Mouse (Mus musculus): ENCODE data around the gene Ly6c1. TPM values are rescaled to one million over a fixed set of nuclear protein-coding genes. Genes with fewer than 3 reads are reported as not detected.
"Not testable (repeated sequence)": the region's sequence is repeated elsewhere in the genome, so short reads cannot be mapped to it uniquely, and the experiment has no call there.

Ly6c1 gene
- polyA plus RNA-seq (2016; fragmentation: Nextera tagmentation; extraction: Ambion mirVana) = 0.84 and 0.99 TPM in 2 replicates

GRCm38 (mm10) chr15:75048642-75049261 is at the start of gene Ly6c1:
Ly6c1 (minus strand) TSS chr15:75048830.
- WGBS = 77% methylated on average over 1 of the region's 1 CpGs
- H3K9me3 ChIP-seq (replicated peaks); H3K27ac ChIP-seq; H3K36me3 ChIP-seq; H3K27me3 ChIP-seq; H3K4me1 ChIP-seq; H3K4me3 ChIP-seq; ATAC-seq (ENCODE audit: low FRiP score); H3K4me2 ChIP-seq (replicated peaks); H3K9ac ChIP-seq: not testable (repeated sequence)

DNA sequence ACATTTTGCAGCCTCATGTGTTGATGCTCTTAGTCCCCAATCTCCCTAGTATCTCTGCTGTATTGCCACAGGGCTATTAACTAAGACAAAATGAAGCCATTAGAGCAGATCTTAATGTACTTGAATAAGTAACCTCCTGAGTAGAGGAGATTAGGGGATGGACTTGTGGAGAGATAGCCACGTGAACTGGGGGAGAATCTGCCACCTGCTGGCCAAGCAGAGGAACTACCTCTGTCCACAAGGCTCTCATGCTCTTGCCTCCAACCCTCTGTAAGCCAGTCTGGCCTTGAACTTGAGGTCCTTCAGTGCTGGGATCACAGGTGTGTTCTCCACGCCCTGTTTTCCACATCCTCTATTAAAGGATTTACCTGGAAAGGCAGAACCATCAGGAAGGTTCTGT is 39.4 kb upstream of the Ly6c1 start:
- not testable (repeated sequence) for H3K4me2 ChIP-seq (replicated peaks); H3K27me3 ChIP-seq; H3K9ac ChIP-seq; H3K4me1 ChIP-seq; H3K36me3 ChIP-seq; ATAC-seq (ENCODE audit: low FRiP score); H3K27ac ChIP-seq; H3K9me3 ChIP-seq (replicated peaks); H3K4me3 ChIP-seq
- WGBS = 12% methylated on average over 2 of the region's 2 CpGs

GRCm38 (mm10) chr15:75069965-75070364 is 21.3 kb upstream of the Ly6c1 start:
- no peaks in the 10 kb centered on the region for H3K9me3 ChIP-seq (replicated peaks)
- no peak overlapping the region for H3K27ac ChIP-seq
- 89% methylated on average over 4 of the region's 4 CpGs for WGBS
- H3K4me2 ChIP-seq (replicated peaks) = no peak overlapping the region
- H3K4me3 ChIP-seq = no peak overlapping the region
- H3K4me1 ChIP-seq = no peaks in the 10 kb centered on the region
- H3K9ac ChIP-seq = no peak overlapping the region
- no peak for ATAC-seq (ENCODE audit: low FRiP score)
- H3K27me3 ChIP-seq = no peaks in the 10 kb centered on the region
- H3K36me3 ChIP-seq = no peaks in the 10 kb centered on the region

- H3K4me2 ChIP-seq (replicated peaks); H3K4me3 ChIP-seq; H3K9me3 ChIP-seq (replicated peaks); H3K4me1 ChIP-seq; ATAC-seq (ENCODE audit: low FRiP score); H3K9ac ChIP-seq; H3K27ac ChIP-seq; H3K27me3 ChIP-seq; H3K36me3 ChIP-seq: not testable (repeated sequence)
- WGBS = 34% methylated on average over 6 of the region's 6 CpGs
Observed at GRCm38 (mm10) chr15:75062030-75062574, 13.5 kb upstream of the Ly6c1 start.

GRCm38 (mm10) chr15:75060505-75060904 is 11.9 kb upstream of the Ly6c1 start:
- H3K36me3 ChIP-seq = no peaks in the 10 kb centered on the region
- no peak overlapping the region for H3K27ac ChIP-seq
- H3K9ac ChIP-seq = no peak overlapping the region
- no peaks in the 10 kb centered on the region for H3K9me3 ChIP-seq (replicated peaks)
- no peak for ATAC-seq (ENCODE audit: low FRiP score)
- H3K4me2 ChIP-seq (replicated peaks) = no peak overlapping the region
- no peak overlapping the region for H3K4me3 ChIP-seq
- H3K4me1 ChIP-seq = no peaks in the 10 kb centered on the region
- no peaks in the 10 kb centered on the region for H3K27me3 ChIP-seq

DNA sequence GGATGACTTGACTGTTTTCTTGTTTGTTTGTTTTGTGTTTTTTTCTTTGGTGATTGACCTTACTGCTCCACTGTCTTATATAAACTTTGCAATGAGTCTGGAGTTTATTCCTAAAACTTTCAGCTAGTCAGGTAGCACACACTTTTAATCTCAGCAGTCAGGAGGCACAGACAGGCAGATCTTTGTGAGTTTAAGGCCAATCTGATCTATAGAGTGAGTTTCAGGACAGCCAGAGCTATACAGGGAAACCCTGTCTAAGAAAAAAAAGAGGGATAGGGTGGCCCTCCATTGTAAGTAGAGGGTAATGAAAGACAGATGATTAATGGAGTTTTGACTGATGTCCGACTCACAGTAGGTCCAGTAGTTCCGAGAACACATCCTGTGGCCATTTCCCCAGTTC is 7.4 kb upstream of the Ly6c1 start:
- H3K4me2 ChIP-seq (replicated peaks) = no peak overlapping the region
- no peak overlapping the region for H3K4me3 ChIP-seq
- no peaks in the 10 kb centered on the region for H3K36me3 ChIP-seq
- no peak overlapping the region for H3K9ac ChIP-seq
- no peaks in the 10 kb centered on the region for H3K9me3 ChIP-seq (replicated peaks)
- H3K4me1 ChIP-seq = no peaks in the 10 kb centered on the region
- ATAC-seq (ENCODE audit: low FRiP score) = no peak
- H3K27ac ChIP-seq = no peak overlapping the region
- WGBS = 79% methylated on average over 2 of the region's 2 CpGs
- no peaks in the 10 kb centered on the region for H3K27me3 ChIP-seq

DNA sequence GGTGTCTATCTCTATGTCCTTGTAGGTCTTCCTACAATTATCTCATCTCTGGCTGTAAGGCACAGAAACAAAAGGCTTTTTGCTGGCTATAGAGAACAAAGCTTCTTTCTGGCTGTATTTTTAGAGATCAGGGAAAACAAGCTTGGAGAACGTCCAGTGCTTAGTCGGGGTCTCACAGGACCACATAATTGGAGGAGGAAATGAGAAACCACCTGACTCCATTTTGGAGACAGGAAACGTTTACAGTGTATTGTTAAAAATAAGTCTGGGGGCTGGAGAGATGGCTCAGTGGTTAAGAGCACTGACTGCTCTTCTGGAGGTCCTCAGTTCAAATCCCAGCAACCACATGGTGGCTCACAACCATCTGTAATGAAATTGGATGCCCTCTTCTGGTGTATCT is 6.8 kb upstream of the Ly6c1 start:
- not testable (repeated sequence) for H3K27ac ChIP-seq; H3K9me3 ChIP-seq (replicated peaks); H3K4me3 ChIP-seq; H3K27me3 ChIP-seq; H3K36me3 ChIP-seq; ATAC-seq (ENCODE audit: low FRiP score); H3K4me1 ChIP-seq; H3K9ac ChIP-seq; H3K4me2 ChIP-seq (replicated peaks)
- whole genome bisulfite sequencing = 54% methylated on average over 3 of the region's 3 CpGs

GRCm38 (mm10) chr15:75052414-75052813 is 3.8 kb upstream of the Ly6c1 start:
- not testable (repeated sequence) for H3K4me2 ChIP-seq (replicated peaks); H3K9me3 ChIP-seq (replicated peaks); H3K9ac ChIP-seq; H3K27me3 ChIP-seq; H3K4me3 ChIP-seq; H3K4me1 ChIP-seq; ATAC-seq (ENCODE audit: low FRiP score); H3K36me3 ChIP-seq; H3K27ac ChIP-seq
- 98% methylated on average over 2 of the region's 2 CpGs for WGBS

DNA sequence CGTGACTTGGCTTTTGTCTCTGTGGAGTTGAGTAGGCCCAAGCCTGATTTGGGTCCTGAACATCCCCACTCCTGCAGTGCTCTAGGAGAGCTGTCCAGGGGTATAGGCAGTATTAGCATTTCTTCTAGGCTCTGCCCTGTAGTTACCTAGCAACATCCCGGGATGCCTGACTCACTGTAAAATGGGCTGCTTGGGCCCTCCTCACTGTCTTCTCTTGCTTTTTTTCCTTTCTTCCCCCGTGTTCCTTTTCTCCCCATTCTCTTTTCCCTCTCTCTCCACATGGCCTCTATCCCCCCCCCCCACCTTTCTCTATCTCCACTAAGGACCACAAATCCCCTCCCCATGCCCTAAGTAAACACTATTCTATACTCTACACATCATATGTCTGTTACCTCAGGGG is 2.5 kb upstream of the Ly6c1 start:
- 61% methylated on average over 3 of the region's 3 CpGs for WGBS
- H3K4me2 ChIP-seq (replicated peaks); H3K27me3 ChIP-seq: not testable (repeated sequence)

DNA sequence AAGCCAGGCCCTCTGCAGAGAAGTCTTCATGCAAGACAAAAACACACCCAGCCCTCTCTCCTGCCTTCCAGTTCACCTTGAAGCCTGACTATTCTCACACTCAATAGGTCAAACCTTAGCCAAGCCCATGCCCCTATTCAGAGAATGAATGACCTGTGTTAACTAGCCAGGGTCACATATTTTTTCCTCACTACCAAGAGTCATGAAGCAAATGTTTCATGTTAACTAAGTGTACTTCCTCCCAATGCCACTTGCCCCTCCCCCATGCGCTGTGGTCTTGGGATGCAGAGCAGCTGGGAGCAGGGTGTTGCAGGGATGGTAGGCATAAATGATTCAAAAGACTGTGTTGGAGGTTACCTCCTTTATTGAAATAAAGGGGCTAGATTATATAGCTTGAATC is 2.0 kb upstream of the Ly6c1 start:
- not testable (repeated sequence) for H3K27ac ChIP-seq; H3K9ac ChIP-seq; H3K36me3 ChIP-seq; H3K9me3 ChIP-seq (replicated peaks); H3K27me3 ChIP-seq; H3K4me3 ChIP-seq; H3K4me1 ChIP-seq; H3K4me2 ChIP-seq (replicated peaks); ATAC-seq (ENCODE audit: low FRiP score)
- 92% methylated on average over 1 of the region's 1 CpGs for WGBS

More for the DNA sequence above, 2.5 kb upstream of the Ly6c1 start:
- H3K4me1 ChIP-seq; H3K4me3 ChIP-seq; ATAC-seq (ENCODE audit: low FRiP score); H3K9me3 ChIP-seq (replicated peaks); H3K36me3 ChIP-seq; H3K27ac ChIP-seq; H3K9ac ChIP-seq: not testable (repeated sequence)

DNA sequence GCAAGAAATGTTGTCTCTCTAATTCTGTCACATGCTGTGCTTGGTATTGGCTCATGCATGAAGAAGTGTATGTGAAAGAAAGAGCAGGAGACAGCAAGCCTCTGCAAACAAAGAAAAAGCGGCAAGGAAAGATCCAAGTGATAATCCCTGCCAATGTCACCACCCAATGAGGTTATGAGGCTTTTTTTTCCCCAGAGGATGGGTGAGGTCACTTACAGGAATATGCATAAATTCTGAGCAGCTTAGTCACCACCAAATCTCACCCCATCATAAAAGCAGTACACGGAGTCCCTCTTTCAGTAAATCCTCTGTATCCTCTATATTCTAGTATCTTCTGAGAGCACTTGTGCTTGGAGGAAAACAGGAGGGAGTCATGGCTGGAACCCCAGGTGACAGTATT is 1.2 kb upstream of the Ly6c1 start:
- H3K36me3 ChIP-seq; H3K9ac ChIP-seq; H3K27ac ChIP-seq; H3K27me3 ChIP-seq; H3K4me2 ChIP-seq (replicated peaks); H3K9me3 ChIP-seq (replicated peaks); H3K4me3 ChIP-seq; H3K4me1 ChIP-seq; ATAC-seq (ENCODE audit: low FRiP score): not testable (repeated sequence)
- 65% methylated on average over 2 of the region's 2 CpGs for WGBS

DNA sequence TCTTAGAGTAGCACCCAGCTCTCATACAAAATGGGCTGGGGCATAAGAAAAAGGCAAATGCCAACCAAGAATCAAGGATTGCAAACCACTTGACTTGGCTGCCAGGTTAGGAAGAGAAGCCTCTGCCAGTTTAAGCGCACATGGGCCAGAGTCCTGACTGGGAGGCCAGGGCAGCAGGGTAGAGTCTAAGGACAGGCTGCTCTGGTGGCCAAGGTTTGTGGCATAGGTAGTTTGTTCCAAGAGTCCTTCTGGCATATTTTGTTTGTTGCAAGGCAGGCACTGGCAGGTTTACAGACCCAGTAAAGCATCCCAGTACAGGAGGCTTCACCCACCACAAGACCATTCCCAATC is 685 bp downstream of the Ly6c1 start:
- not testable (repeated sequence) for H3K27me3 ChIP-seq; H3K36me3 ChIP-seq; H3K4me3 ChIP-seq; H3K9me3 ChIP-seq (replicated peaks); H3K9ac ChIP-seq; H3K27ac ChIP-seq; H3K4me2 ChIP-seq (replicated peaks); H3K4me1 ChIP-seq; ATAC-seq (ENCODE audit: low FRiP score)
- WGBS = 95% methylated on average over 1 of the region's 1 CpGs

GRCm38 (mm10) chr15:75047313-75047969 is 1.2 kb downstream of the Ly6c1 start:
- not testable (repeated sequence) for ATAC-seq (ENCODE audit: low FRiP score); H3K4me3 ChIP-seq; H3K27ac ChIP-seq; H3K36me3 ChIP-seq; H3K9ac ChIP-seq; H3K4me2 ChIP-seq (replicated peaks); H3K4me1 ChIP-seq; H3K27me3 ChIP-seq; H3K9me3 ChIP-seq (replicated peaks)
- 80% methylated on average over 5 of the region's 7 CpGs for WGBS
